Mouse (Mus musculus) thymus, adult 2 months (tissue): ENCODE data around the gene 3110040M04Rik. TPM values are rescaled to one million over a fixed set of nuclear protein-coding genes. Genes with fewer than 3 reads are reported as not detected.
"Not testable (repeated sequence)": the region's sequence is repeated elsewhere in the genome, so short reads cannot be mapped to it uniquely, and the experiment has no call there.

Experiments used
- DNase-seq: peaks from one replicate; pipeline ENCODE4 v3.0.0; 2021
- H3K27ac ChIP-seq: fragments of 200-500 bp; 2 replicates; pipeline ENCODE4 v1.5.1; 2012; ENCODE audit warnings: low read length, control low read depth; ENCODE audit not compliant: control insufficient read depth, insufficient read depth
- H3K27me3 ChIP-seq: fragments of 200-500 bp; 2 replicates; pipeline ENCODE4 v1.6.1; 2012; ENCODE audit warnings: mild to moderate bottlenecking, low read length, moderate library complexity, mixed read lengths; ENCODE audit not compliant: control insufficient read depth, insufficient read depth
- H3K36me3 ChIP-seq: fragments of 200-500 bp; 2 replicates; pipeline ENCODE4 v1.6.1; 2012; ENCODE audit warnings: mild to moderate bottlenecking, low read length, moderate library complexity; ENCODE audit not compliant: control insufficient read depth, insufficient read depth
- H3K4me1 ChIP-seq: fragments of 200-500 bp; replicated peaks from 2 replicates; pipeline ENCODE4 v1.6.1; 2012; ENCODE audit warnings: low read length; ENCODE audit not compliant: control insufficient read depth, insufficient read depth
- H3K4me3 ChIP-seq: fragments of 200-500 bp; 2 replicates; pipeline ENCODE4 v1.5.1; 2012; ENCODE audit warnings: mild to moderate bottlenecking, low read length, control low read depth, moderate library complexity; ENCODE audit not compliant: control insufficient read depth, insufficient read depth
- CTCF ChIP-seq: fragments of 200-500 bp; IDR thresholded peaks from 2 replicates; pipeline ENCODE4 v1.5.1; 2012; ENCODE audit warnings: mild to moderate bottlenecking, control low read depth, low read length, moderate library complexity, borderline replicate concordance; ENCODE audit not compliant: control insufficient read depth, poor library complexity, insufficient read depth; ENCODE audit errors: extremely low read depth
- POLR2A ChIP-seq: fragments of 200-500 bp; IDR thresholded peaks from 2 replicates; pipeline ENCODE4 v1.6.1; 2012; ENCODE audit warnings: mild to moderate bottlenecking, low read length, control low read depth, moderate library complexity; ENCODE audit not compliant: control insufficient read depth, poor library complexity, insufficient read depth; ENCODE audit errors: extremely low read depth
- WGBS: fragments of 180-500 bp; shearing (Covaris S2); methylation state at CpG from one replicate; pipeline ENCODE4 v1.1.7; 2018; 5-methylcytosine and 5-hydroxymethylcytosine counted together
- polyA plus RNA-seq: library from polyadenylated mRNA; depleted of rRNA; stranded (reverse); fragments of >200 nt; gene quantifications from 2 replicates; pipeline ENCODE4 v1.2.3, GENCODE M21; 2012; rRNA removed

Gene 3110040M04Rik
- not detected in 2 replicates for polyA plus RNA-seq

DNA sequence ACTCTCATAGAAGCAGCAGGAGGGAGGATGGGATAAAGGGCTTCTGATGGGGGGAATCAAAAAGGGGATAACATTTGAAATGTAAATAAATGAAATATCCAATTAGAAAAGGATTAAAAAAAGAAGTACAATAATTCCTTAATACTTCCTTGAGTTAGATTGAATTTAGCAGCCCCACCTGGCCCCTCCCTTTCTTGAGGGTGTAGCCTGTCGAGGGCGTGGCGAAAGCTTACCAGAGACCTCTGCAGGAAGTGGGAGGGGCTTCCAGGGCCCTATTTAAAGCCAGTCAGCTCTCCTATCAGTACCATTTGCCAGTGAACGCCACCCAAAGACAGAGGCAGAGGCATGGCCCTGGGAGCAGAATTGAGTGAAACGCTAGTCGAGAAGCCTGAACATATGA, at the start of gene 3110040M04Rik:
3110040M04Rik (plus strand) TSS at position 304 of the 400 bp plus-strand sequence.
- H3K27ac ChIP-seq, H3K4me3 ChIP-seq, H3K27me3 ChIP-seq, H3K4me1 ChIP-seq, DNase-seq, H3K36me3 ChIP-seq: not testable (repeated sequence)
- WGBS = no CpG with 5 or more reads among the region's 6 CpGs

- 95% methylated on average over 9 of the region's 9 CpGs for WGBS
- not testable (repeated sequence) for H3K36me3 ChIP-seq
Observed at GRCm38 (mm10) chr1:151154131-151154530, 49.8 kb upstream of the 3110040M04Rik start.

DNA sequence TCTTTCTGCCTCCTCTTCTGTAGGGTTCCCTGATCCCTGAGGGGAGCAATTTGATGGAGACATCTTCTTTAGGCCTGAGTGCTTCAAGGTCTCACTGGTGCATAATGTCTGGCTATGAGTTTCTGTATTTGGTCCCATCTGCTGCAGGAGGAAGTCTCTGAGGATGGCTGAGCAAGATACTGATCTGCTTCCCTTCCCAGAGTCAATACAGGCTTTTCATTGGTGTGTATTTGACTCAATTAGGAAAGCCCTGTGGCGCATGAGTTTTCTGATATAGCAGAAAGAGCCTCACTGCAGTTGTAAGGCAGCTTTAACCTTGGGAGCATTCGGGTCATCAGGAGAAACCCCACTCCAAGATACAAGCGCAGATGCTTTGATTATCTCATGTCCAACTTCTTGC, 47.8 kb upstream of the 3110040M04Rik start:
- Histone ChIP-seq H3K27me3 (no peaks in the 10 kb centered on the region), H3K4me3 (no peak overlapping the region), H3K36me3 (no peaks in the 10 kb centered on the region), H3K27ac (no peak overlapping the region), H3K4me1 (no peaks in the 10 kb centered on the region)
- TF ChIP-seq POLR2A = no peak
- TF ChIP-seq CTCF = no peak
- no peak for DNase-seq
- 89% methylated on average over 3 of the region's 3 CpGs for WGBS

More at GRCm38 (mm10) chr1:151154131-151154530, 49.8 kb upstream of the 3110040M04Rik start:
- H3K4me1 ChIP-seq, H3K27ac ChIP-seq, DNase-seq, H3K27me3 ChIP-seq, H3K4me3 ChIP-seq: not testable (repeated sequence)

GRCm38 (mm10) chr1:151156777-151157632, 46.9 kb upstream of the 3110040M04Rik start:
- no peak for DNase-seq
- Histone ChIP-seq H3K27ac (no peak overlapping the region), H3K4me1 (no peaks in the 10 kb centered on the region), H3K36me3 (no peaks in the 10 kb centered on the region), H3K27me3 (no peaks in the 10 kb centered on the region), H3K4me3 (no peak overlapping the region)
- no peak for TF ChIP-seq CTCF
- no peak for TF ChIP-seq POLR2A
- 90% methylated on average over 7 of the region's 7 CpGs for WGBS

GRCm38 (mm10) chr1:151157963-151158856, 45.7 kb upstream of the 3110040M04Rik start:
- Histone ChIP-seq H3K27ac (no peak overlapping the region), H3K4me3 (no peak overlapping the region), H3K36me3 (no peaks in the 10 kb centered on the region), H3K4me1 (no peaks in the 10 kb centered on the region), H3K27me3 (no peaks in the 10 kb centered on the region)
- WGBS = 95% methylated on average over 9 of the region's 9 CpGs
- TF ChIP-seq POLR2A = no peak
- TF ChIP-seq CTCF = no peak
- DNase-seq = no peak

GRCm38 (mm10) chr1:151158857-151159510, 44.9 kb upstream of the 3110040M04Rik start:
- Histone ChIP-seq H3K36me3 (no peaks in the 10 kb centered on the region), H3K27ac (no peak overlapping the region), H3K4me1 (no peaks in the 10 kb centered on the region), H3K4me3 (no peak overlapping the region), H3K27me3 (no peaks in the 10 kb centered on the region)
- DNase-seq = no peak
- no peak for TF ChIP-seq CTCF
- no peak for TF ChIP-seq POLR2A
- WGBS = 96% methylated on average over 2 of the region's 2 CpGs
